Mouse (Mus musculus) thymus, adult 2 months (tissue): ENCODE data around the gene Garem2. TPM values are rescaled to one million over a fixed set of nuclear protein-coding genes. Genes with fewer than 3 reads are reported as not detected.

Experiments used
- DNase-seq: peaks from one replicate; pipeline ENCODE4 v3.0.0; 2021
- H3K27ac ChIP-seq: fragments of 200-500 bp; 2 replicates; pipeline ENCODE4 v1.5.1; 2012; ENCODE audit warnings: low read length, control low read depth; ENCODE audit not compliant: control insufficient read depth, insufficient read depth
- H3K27me3 ChIP-seq: fragments of 200-500 bp; 2 replicates; pipeline ENCODE4 v1.6.1; 2012; ENCODE audit warnings: mild to moderate bottlenecking, low read length, moderate library complexity, mixed read lengths; ENCODE audit not compliant: control insufficient read depth, insufficient read depth
- H3K36me3 ChIP-seq: fragments of 200-500 bp; 2 replicates; pipeline ENCODE4 v1.6.1; 2012; ENCODE audit warnings: mild to moderate bottlenecking, low read length, moderate library complexity; ENCODE audit not compliant: control insufficient read depth, insufficient read depth
- H3K4me1 ChIP-seq: fragments of 200-500 bp; replicated peaks from 2 replicates; pipeline ENCODE4 v1.6.1; 2012; ENCODE audit warnings: low read length; ENCODE audit not compliant: control insufficient read depth, insufficient read depth
- H3K4me3 ChIP-seq: fragments of 200-500 bp; 2 replicates; pipeline ENCODE4 v1.5.1; 2012; ENCODE audit warnings: mild to moderate bottlenecking, low read length, control low read depth, moderate library complexity; ENCODE audit not compliant: control insufficient read depth, insufficient read depth
- CTCF ChIP-seq: fragments of 200-500 bp; IDR thresholded peaks from 2 replicates; pipeline ENCODE4 v1.5.1; 2012; ENCODE audit warnings: mild to moderate bottlenecking, control low read depth, low read length, moderate library complexity, borderline replicate concordance; ENCODE audit not compliant: control insufficient read depth, poor library complexity, insufficient read depth; ENCODE audit errors: extremely low read depth
- POLR2A ChIP-seq: fragments of 200-500 bp; IDR thresholded peaks from 2 replicates; pipeline ENCODE4 v1.6.1; 2012; ENCODE audit warnings: mild to moderate bottlenecking, low read length, control low read depth, moderate library complexity; ENCODE audit not compliant: control insufficient read depth, poor library complexity, insufficient read depth; ENCODE audit errors: extremely low read depth
- WGBS: fragments of 180-500 bp; shearing (Covaris S2); methylation state at CpG from one replicate; pipeline ENCODE4 v1.1.7; 2018; 5-methylcytosine and 5-hydroxymethylcytosine counted together
- polyA plus RNA-seq: library from polyadenylated mRNA; depleted of rRNA; stranded (reverse); fragments of >200 nt; gene quantifications from 2 replicates; pipeline ENCODE4 v1.2.3, GENCODE M21; 2012

The Garem2 gene
- polyA plus RNA-seq, 1 experiment, result 0.09 TPM

DNA sequence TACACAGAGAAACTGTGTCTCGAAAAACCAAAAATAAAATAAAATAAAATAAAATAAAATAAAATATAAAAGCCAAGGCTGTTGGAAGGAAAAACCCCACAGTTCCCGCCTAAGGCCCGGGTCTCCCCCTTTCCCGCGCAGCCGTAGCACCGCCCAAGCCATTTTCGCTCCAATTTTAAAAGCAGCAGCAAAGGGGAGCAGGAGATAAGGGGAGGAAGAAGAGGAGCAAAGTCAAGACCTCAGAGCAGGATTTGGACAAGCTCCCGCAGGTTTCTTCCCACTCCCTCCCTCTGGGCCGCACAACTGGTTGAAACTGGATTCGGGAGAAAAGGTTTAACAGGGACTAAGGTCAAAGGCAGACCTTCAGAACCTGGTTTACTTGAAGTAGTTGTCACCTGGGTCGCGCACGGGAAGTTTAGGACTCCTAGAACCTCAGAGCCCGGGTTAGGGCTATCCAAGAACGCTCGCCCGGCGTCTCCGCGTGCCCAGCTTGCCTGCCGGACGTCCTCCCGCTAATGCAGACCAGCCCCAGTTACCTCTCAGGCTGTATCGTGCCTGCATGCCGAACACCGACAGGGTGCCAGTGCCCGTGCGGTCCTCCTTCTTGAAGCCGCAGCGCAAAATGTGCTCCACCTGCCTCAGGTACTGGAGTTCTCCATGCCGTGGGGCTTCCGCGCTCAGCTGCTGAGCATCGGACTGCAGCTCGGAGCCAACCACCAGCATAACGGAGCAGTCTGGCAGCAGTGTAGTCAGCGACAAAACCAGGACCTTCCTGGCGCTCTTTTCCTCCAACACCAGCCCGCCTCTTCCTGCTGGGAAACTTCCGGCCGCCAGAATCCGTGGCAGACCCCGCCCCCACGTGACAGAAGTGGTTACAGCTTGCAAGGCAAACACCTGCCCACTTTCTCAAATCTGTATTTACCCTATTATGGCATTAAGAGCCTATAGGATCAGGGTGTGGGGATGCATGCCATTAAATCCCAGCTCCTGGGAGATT lies 31.8 kb upstream of the Garem2 start, which contains the start of gene Tyms:
TSS of gene Tyms (minus strand) at position 793 of the 997 bp plus-strand sequence.
- Histone ChIP-seq H3K36me3 (peaks cover 16% of the 10 kb centered on the region), H3K4me3 (peak within 1 kb of the TSS; percentile 67), H3K4me1 (peaks cover 4% of the 10 kb centered on the region), H3K27me3 (no peaks in the 10 kb centered on the region), H3K27ac (no peak within 1 kb of the TSS)
- under 1% methylated on average over 45 of the region's 45 CpGs for WGBS
- DNase-seq, result peak; percentile 82
- TF ChIP-seq POLR2A (0 out of 2 replicates have a peak, but pooled peaks have one; percentile 28), CTCF (no peak)

DNA sequence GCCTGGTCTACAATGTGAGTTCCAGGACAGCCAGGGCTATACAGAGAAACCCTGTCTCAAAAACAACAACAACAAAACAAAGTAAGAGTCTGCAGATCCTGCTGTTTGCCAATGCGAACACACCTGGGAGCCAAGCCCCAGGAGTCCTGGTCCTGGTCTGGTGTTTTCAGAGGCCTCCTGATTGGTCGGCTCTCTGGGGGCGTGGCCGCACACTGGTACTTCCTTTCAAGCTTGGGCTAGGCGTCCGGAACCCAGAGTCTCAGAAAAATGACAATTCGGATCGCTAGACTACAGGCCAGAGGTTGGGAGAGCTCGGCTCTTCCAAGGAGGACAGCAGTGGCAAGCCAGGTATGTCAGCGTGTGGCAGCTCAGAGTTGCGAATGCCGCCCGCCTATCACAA lies 12.3 kb upstream of the Garem2 start:
- H3K4me1 ChIP-seq, result no peaks in the 10 kb centered on the region
- H3K36me3 ChIP-seq, result no peaks in the 10 kb centered on the region
- DNase-seq, result no peak
- H3K27ac ChIP-seq, result no peak overlapping the region
- 76% methylated on average over 13 of the region's 13 CpGs for WGBS
- H3K27me3 ChIP-seq, result no peaks in the 10 kb centered on the region
- no peak overlapping the region for H3K4me3 ChIP-seq
- TF ChIP-seq POLR2A, result no peak
- TF ChIP-seq CTCF, result no peak

DNA sequence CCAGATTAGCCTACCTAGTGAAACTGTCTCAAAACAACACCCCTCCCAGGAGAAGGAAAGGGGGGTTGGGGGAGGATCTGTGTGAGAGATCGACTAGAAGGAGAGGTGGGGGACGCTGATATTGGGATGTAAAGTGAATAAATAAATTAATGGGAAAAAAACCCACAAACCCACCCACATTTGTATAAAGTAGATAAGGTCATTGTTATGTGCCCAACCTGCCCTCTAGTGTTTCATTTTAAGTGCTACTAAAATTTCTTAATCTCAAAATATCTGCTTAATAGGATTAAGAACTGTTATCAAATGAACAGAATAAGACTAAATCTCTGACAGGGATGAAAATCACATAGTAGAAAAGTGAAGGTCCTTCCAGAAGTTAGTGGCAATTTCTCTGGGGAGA lies 10.6 kb upstream of the Garem2 start:
- H3K27me3 ChIP-seq, result no peaks in the 10 kb centered on the region
- H3K27ac ChIP-seq, result no peak overlapping the region
- TF ChIP-seq POLR2A, result no peak
- no peak for TF ChIP-seq CTCF
- no peaks in the 10 kb centered on the region for H3K36me3 ChIP-seq
- no peak for DNase-seq
- no peak overlapping the region for H3K4me3 ChIP-seq
- WGBS, result 61% methylated on average over 2 of the region's 2 CpGs
- H3K4me1 ChIP-seq, result no peaks in the 10 kb centered on the region

DNA sequence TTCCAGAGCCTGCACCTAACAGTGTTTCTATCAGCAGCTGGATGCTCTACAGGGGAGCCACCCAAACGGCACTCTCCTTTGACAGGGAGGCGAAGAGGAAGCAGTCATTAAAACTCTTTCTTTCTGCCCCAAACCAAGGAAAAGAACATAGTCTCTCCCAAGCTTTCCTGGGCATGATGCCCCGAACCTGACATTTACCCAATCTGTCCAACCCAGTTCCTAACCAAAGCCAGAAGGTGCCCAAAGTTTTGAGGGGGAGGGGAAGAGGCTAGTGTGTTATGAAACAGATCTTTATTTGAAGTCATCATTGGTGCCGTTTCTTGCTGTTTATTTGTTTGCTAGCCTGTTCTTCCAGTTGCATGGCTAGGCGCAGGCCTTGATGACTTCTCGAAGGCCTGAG lies 9.2 kb upstream of the Garem2 start:
- H3K27me3 ChIP-seq, result no peaks in the 10 kb centered on the region
- no peak for TF ChIP-seq CTCF
- TF ChIP-seq POLR2A, result no peak
- no peaks in the 10 kb centered on the region for H3K36me3 ChIP-seq
- no peak overlapping the region for H3K27ac ChIP-seq
- no peak overlapping the region for H3K4me3 ChIP-seq
- no peaks in the 10 kb centered on the region for H3K4me1 ChIP-seq
- DNase-seq, result no peak
- WGBS, result 74% methylated on average over 6 of the region's 6 CpGs

DNA sequence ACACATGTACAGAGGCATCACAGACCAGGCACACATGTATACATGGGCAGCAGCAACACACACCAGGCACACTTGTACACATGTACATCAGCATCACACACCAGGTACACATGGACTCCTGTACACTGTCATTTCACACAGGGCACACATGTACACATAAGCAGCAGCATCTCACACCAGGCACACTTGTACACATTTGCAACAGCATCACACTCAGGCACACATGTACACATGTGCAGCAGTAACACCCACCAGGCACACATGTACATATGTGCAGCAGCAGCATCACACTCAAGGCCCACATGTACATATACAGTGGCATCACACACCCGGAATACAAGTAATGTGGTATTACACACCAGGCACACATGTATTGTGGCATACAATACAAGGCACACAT lies 6.7 kb upstream of the Garem2 start:
- DNase-seq, result no peak
- no peaks in the 10 kb centered on the region for H3K4me1 ChIP-seq
- no peak overlapping the region for H3K27ac ChIP-seq
- TF ChIP-seq POLR2A (no peak), CTCF (no peak)
- 95% methylated on average over 1 of the region's 1 CpGs for WGBS
- no peaks in the 10 kb centered on the region for H3K36me3 ChIP-seq
- H3K27me3 ChIP-seq, result no peaks in the 10 kb centered on the region
- H3K4me3 ChIP-seq, result no peak overlapping the region

DNA sequence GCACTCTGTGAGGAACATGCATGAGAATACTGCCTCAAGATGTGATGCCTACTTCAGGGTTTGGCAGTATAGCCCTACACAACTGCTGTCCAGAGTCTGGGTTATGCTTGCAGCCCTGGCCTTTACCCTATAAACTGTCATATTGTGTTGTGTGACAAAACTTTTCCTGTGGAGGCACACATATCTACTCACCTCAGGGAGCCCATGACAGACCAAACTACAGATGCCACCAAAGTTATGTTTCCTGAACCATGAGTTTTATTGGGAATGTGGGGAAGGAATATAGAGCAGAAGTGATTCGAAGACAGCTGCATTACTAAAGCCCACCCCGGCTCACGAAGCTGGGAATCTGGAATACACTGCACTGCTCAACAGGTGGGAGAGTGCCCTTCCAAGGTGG lies 1.6 kb upstream of the Garem2 start:
- WGBS, result 88% methylated on average over 3 of the region's 3 CpGs
- TF ChIP-seq CTCF (no peak), POLR2A (no peak)
- peaks cover 4% of the 10 kb centered on the region for H3K4me1 ChIP-seq
- no peaks in the 10 kb centered on the region for H3K36me3 ChIP-seq
- H3K27me3 ChIP-seq, result peaks cover 21% of the 10 kb centered on the region
- no peak overlapping the region for H3K27ac ChIP-seq
- no peak for DNase-seq
- no peak overlapping the region for H3K4me3 ChIP-seq

DNA sequence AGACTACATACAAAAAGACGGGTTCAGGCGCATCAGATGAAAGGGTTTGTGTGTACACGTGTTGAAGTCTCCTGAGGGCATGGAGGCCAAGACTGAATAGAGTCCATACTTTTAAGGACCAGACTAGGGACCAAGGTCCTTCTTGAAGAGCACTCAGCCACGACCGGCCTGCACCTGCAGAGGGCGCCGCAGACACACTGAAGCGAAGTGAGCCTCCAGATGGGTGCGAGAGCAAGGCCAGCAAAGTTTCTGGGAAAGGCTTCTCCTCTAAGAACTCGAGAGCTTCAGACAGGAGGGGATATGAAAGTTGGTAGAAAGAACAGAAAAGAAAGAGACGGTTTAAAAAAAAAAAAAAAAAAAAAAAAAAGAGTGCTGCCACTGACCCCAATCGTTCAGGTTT lies 622 bp upstream of the Garem2 start:
- Histone ChIP-seq H3K4me1 (peaks cover 4% of the 10 kb centered on the region), H3K27me3 (peaks cover 21% of the 10 kb centered on the region), H3K36me3 (no peaks in the 10 kb centered on the region), H3K4me3 (no peak overlapping the region), H3K27ac (no peak overlapping the region)
- WGBS, result 5% methylated on average over 12 of the region's 12 CpGs
- DNase-seq, result peak; percentile 50
- TF ChIP-seq POLR2A (no peak), CTCF (peak; percentile 50; the same call in 1 of the 2 replicates)
